Mouse (Mus musculus): ENCODE results near the gene Klhl21. TPM values are rescaled to one million over a fixed set of nuclear protein-coding genes. Genes with fewer than 3 reads are reported as not detected.

The Klhl21 gene
- polyA plus RNA-seq, 1 experiment from 2014 or later = 8.1 TPM

- WGBS = 80% methylated on average over 3 of the region's 3 CpGs
- Histone ChIP-seq H3K4me3 (peak overlapping the region; percentile 97), H3K36me3 (replicated peaks) (peaks cover 12% of the 10 kb centered on the region), H3K27ac (no peak overlapping the region), H3K4me1 (peaks cover 38% of the 10 kb centered on the region), H3K27me3 (ENCODE audit: poor library complexity, severe bottlenecking) (peaks cover 13% of the 10 kb centered on the region), H3K9me3 (no peaks in the 10 kb centered on the region)
- no peak for DNase-seq (ENCODE audit: extremely low spot score, low spot score)
Measured at GRCm38 (mm10) chr4:151997701-151998100, 10.9 kb upstream of the Klhl21 start.

- no peak for DNase-seq (ENCODE audit: extremely low spot score, low spot score)
- H3K4me3 ChIP-seq = no peak overlapping the region
Measured at GRCm38 (mm10) chr4:151999481-151999880, 9.1 kb upstream of the Klhl21 start.

GRCm38 (mm10) chr4:152000906-152001305 is 7.7 kb upstream of the Klhl21 start:
- H3K27me3 ChIP-seq (ENCODE audit: poor library complexity, severe bottlenecking) = peaks cover 7% of the 10 kb centered on the region; the same call in 1 of the 2 replicates
- H3K9me3 ChIP-seq = no peaks in the 10 kb centered on the region
- 72% methylated on average over 4 of the region's 4 CpGs for WGBS
- no peaks in the 10 kb centered on the region for H3K36me3 ChIP-seq (replicated peaks)
- no peak for DNase-seq (ENCODE audit: extremely low spot score, low spot score)
- H3K4me1 ChIP-seq = peaks cover 16% of the 10 kb centered on the region
- H3K27ac ChIP-seq = no peak overlapping the region
- no peak overlapping the region for H3K4me3 ChIP-seq

More at GRCm38 (mm10) chr4:151999481-151999880, 9.1 kb upstream of the Klhl21 start:
- no peak overlapping the region for H3K27ac ChIP-seq
- H3K36me3 ChIP-seq (replicated peaks) = no peaks in the 10 kb centered on the region
- peaks cover 23% of the 10 kb centered on the region for H3K4me1 ChIP-seq
- H3K27me3 ChIP-seq (ENCODE audit: poor library complexity, severe bottlenecking) = peaks cover 7% of the 10 kb centered on the region; the same call in 1 of the 2 replicates
- WGBS = 63% methylated on average over 3 of the region's 3 CpGs
- H3K9me3 ChIP-seq = no peaks in the 10 kb centered on the region

GRCm38 (mm10) chr4:152001335-152001734 is 7.3 kb upstream of the Klhl21 start:
- Histone ChIP-seq H3K4me3 (no peak overlapping the region), H3K27me3 (ENCODE audit: poor library complexity, severe bottlenecking) (peaks cover 8% of the 10 kb centered on the region), H3K36me3 (replicated peaks) (no peaks in the 10 kb centered on the region), H3K27ac (no peak overlapping the region), H3K9me3 (no peaks in the 10 kb centered on the region), H3K4me1 (peaks cover 16% of the 10 kb centered on the region)
- no peak for DNase-seq (ENCODE audit: extremely low spot score, low spot score)
- WGBS = 70% methylated on average over 4 of the region's 4 CpGs

GRCm38 (mm10) chr4:152002063-152002462 is 6.5 kb upstream of the Klhl21 start:
- no peak overlapping the region for H3K4me3 ChIP-seq
- no peak overlapping the region for H3K27ac ChIP-seq
- peaks cover 15% of the 10 kb centered on the region for H3K27me3 ChIP-seq (ENCODE audit: poor library complexity, severe bottlenecking)
- no peaks in the 10 kb centered on the region for H3K9me3 ChIP-seq
- H3K36me3 ChIP-seq (replicated peaks) = no peaks in the 10 kb centered on the region
- no peak for DNase-seq (ENCODE audit: extremely low spot score, low spot score)
- 93% methylated on average over 3 of the region's 3 CpGs for WGBS
- peaks cover 18% of the 10 kb centered on the region for H3K4me1 ChIP-seq

- Histone ChIP-seq H3K27ac (no peak overlapping the region), H3K9me3 (no peaks in the 10 kb centered on the region), H3K27me3 (ENCODE audit: poor library complexity, severe bottlenecking) (peaks cover 32% of the 10 kb centered on the region), H3K4me1 (peaks cover 51% of the 10 kb centered on the region), H3K4me3 (no peak overlapping the region), H3K36me3 (replicated peaks) (no peaks in the 10 kb centered on the region)
- WGBS = 71% methylated on average over 6 of the region's 6 CpGs
- no peak for DNase-seq (ENCODE audit: extremely low spot score, low spot score)
Measured at GRCm38 (mm10) chr4:152006137-152006536, 2.5 kb upstream of the Klhl21 start.

- Histone ChIP-seq H3K9me3 (no peaks in the 10 kb centered on the region), H3K4me3 (0 out of 2 replicates have a peak overlapping the region, but pooled peaks have one; percentile 89), H3K36me3 (replicated peaks) (peaks cover 2% of the 10 kb centered on the region), H3K27ac (no peak overlapping the region), H3K4me1 (peaks cover 58% of the 10 kb centered on the region), H3K27me3 (ENCODE audit: poor library complexity, severe bottlenecking) (peaks cover 33% of the 10 kb centered on the region)
- DNase-seq (ENCODE audit: extremely low spot score, low spot score) = no peak
- 12% methylated on average over 3 of the region's 3 CpGs for WGBS
Measured at GRCm38 (mm10) chr4:152006812-152007211, 1.8 kb upstream of the Klhl21 start.

GRCm38 (mm10) chr4:152007481-152008147 is 989 bp upstream of the Klhl21 start:
- no peaks in the 10 kb centered on the region for H3K9me3 ChIP-seq
- peaks cover 33% of the 10 kb centered on the region for H3K27me3 ChIP-seq (ENCODE audit: poor library complexity, severe bottlenecking)
- H3K36me3 ChIP-seq (replicated peaks) = peaks cover 11% of the 10 kb centered on the region
- 2% methylated on average over 8 of the region's 8 CpGs for WGBS
- peak overlapping the region; percentile 89 for H3K4me3 ChIP-seq
- H3K4me1 ChIP-seq = peaks cover 64% of the 10 kb centered on the region
- DNase-seq (ENCODE audit: extremely low spot score, low spot score) = no peak
- peak overlapping the region; percentile 88; the same call in 1 of the 2 replicates for H3K27ac ChIP-seq

GRCm38 (mm10) chr4:152008148-152008500 is 479 bp upstream of the Klhl21 start:
- WGBS = under 1% methylated on average over 14 of the region's 14 CpGs
- DNase-seq (ENCODE audit: extremely low spot score, low spot score) = peak; percentile 40
- Histone ChIP-seq H3K4me1 (peaks cover 64% of the 10 kb centered on the region), H3K27me3 (ENCODE audit: poor library complexity, severe bottlenecking) (peaks cover 33% of the 10 kb centered on the region), H3K27ac (peak overlapping the region; percentile 88; the same call in 1 of the 2 replicates), H3K4me3 (peak overlapping the region; percentile 89), H3K36me3 (replicated peaks) (peaks cover 16% of the 10 kb centered on the region), H3K9me3 (no peaks in the 10 kb centered on the region)

- H3K9me3 ChIP-seq = no peaks in the 10 kb centered on the region
- under 1% methylated on average over 115 of the region's 115 CpGs for WGBS
- no peak for DNase-seq (ENCODE audit: extremely low spot score, low spot score)
- peaks cover 28% of the 10 kb centered on the region for H3K36me3 ChIP-seq (replicated peaks)
- H3K27ac ChIP-seq = peak overlapping the region; percentile 88
- peak overlapping the region; percentile 89 for H3K4me3 ChIP-seq
- H3K4me1 ChIP-seq = peaks cover 64% of the 10 kb centered on the region
- peaks cover 33% of the 10 kb centered on the region for H3K27me3 ChIP-seq (ENCODE audit: poor library complexity, severe bottlenecking)
Measured at GRCm38 (mm10) chr4:152009076-152010051, 761 bp downstream of the Klhl21 start.

GRCm38 (mm10) chr4:152010091-152010706 is 1.6 kb downstream of the Klhl21 start:
- peaks cover 36% of the 10 kb centered on the region for H3K36me3 ChIP-seq (replicated peaks)
- no peaks in the 10 kb centered on the region for H3K9me3 ChIP-seq
- H3K4me1 ChIP-seq = peaks cover 64% of the 10 kb centered on the region
- H3K27me3 ChIP-seq (ENCODE audit: poor library complexity, severe bottlenecking) = peaks cover 33% of the 10 kb centered on the region
- H3K4me3 ChIP-seq = peak overlapping the region; percentile 89
- DNase-seq (ENCODE audit: extremely low spot score, low spot score) = peak; percentile 44
- peak overlapping the region; percentile 88 for H3K27ac ChIP-seq
- 2% methylated on average over 10 of the region's 10 CpGs for WGBS

- Histone ChIP-seq H3K36me3 (replicated peaks) (peaks cover 42% of the 10 kb centered on the region), H3K4me3 (peak overlapping the region; percentile 89), H3K9me3 (no peaks in the 10 kb centered on the region), H3K27me3 (ENCODE audit: poor library complexity, severe bottlenecking) (peaks cover 33% of the 10 kb centered on the region), H3K27ac (peak overlapping the region; percentile 88; the same call in 1 of the 2 replicates), H3K4me1 (peaks cover 61% of the 10 kb centered on the region)
- no peak for DNase-seq (ENCODE audit: extremely low spot score, low spot score)
- 4% methylated on average over 13 of the region's 13 CpGs for WGBS
Measured at GRCm38 (mm10) chr4:152010707-152011134, 2.1 kb downstream of the Klhl21 start.

Measured in forebrain, embryonic 10.5 days (tissue).